Mouse (Mus musculus) hindbrain, embryonic 12.5 days (tissue): ENCODE measurements around the gene Erc2. TPM values are rescaled to one million over a fixed set of nuclear protein-coding genes. Genes with fewer than 3 reads are reported as not detected.
A peak's percentile ranks its signal among the peaks of the same experiment; 100 is the strongest.

Experiments
- ATAC-seq: fragments of 200-750 bp; cut with Nextera tagmentation; 2 replicates; pipeline ENCODE4 v1.8.0; 2017; ENCODE audit warnings: moderate TSS enrichment; ENCODE audit not compliant: low FRiP score
- H3K27ac ChIP-seq: fragments of 300-500 bp; sonication (generic); 2 replicates; pipeline ENCODE4 v1.5.1; 2016; ENCODE audit warnings: mild to moderate bottlenecking
- H3K27me3 ChIP-seq: fragments of 300-500 bp; sonication (generic); 2 replicates; pipeline ENCODE4 v1.6.1; 2016; ENCODE audit warnings: mild to moderate bottlenecking
- H3K36me3 ChIP-seq: fragments of 300-500 bp; sonication (generic); 2 replicates; pipeline ENCODE4 v1.6.1; 2016; ENCODE audit warnings: mild to moderate bottlenecking
- H3K4me1 ChIP-seq: fragments of 300-500 bp; sonication (generic); 2 replicates; pipeline ENCODE4 v1.6.1; 2016
- H3K4me2 ChIP-seq: fragments of 300-500 bp; sonication (generic); replicated peaks from 2 replicates; pipeline ENCODE4 v1.6.1; 2016; ENCODE audit warnings: mild to moderate bottlenecking
- H3K4me3 ChIP-seq: fragments of 300-500 bp; sonication (generic); 2 replicates; pipeline ENCODE4 v1.5.1; 2016; ENCODE audit warnings: mild to moderate bottlenecking
- H3K9ac ChIP-seq: fragments of 300-500 bp; sonication (generic); 2 replicates; pipeline ENCODE4 v1.6.1; 2016; ENCODE audit warnings: mild to moderate bottlenecking, moderate library complexity
- H3K9me3 ChIP-seq: fragments of 300-500 bp; sonication (generic); replicated peaks from 2 replicates; pipeline ENCODE4 v1.6.1; 2016; ENCODE audit warnings: mild to moderate bottlenecking
- WGBS: fragments of 180-500 bp; shearing (Covaris S2); methylation state at CpG from one replicate; pipeline ENCODE4 v1.1.7; 2016; 5-methylcytosine and 5-hydroxymethylcytosine counted together
- polyA plus RNA-seq: library from polyadenylated mRNA; unstranded; fragments of >200 nt; fragmentation: Nextera tagmentation; extraction: Ambion mirVana; gene quantifications from 2 replicates; pipeline ENCODE4 v1.2.1, GENCODE M21; 2016

The Erc2 gene
- polyA plus RNA-seq, 1 experiment from 2014 or later, result 36.0 TPM

DNA sequence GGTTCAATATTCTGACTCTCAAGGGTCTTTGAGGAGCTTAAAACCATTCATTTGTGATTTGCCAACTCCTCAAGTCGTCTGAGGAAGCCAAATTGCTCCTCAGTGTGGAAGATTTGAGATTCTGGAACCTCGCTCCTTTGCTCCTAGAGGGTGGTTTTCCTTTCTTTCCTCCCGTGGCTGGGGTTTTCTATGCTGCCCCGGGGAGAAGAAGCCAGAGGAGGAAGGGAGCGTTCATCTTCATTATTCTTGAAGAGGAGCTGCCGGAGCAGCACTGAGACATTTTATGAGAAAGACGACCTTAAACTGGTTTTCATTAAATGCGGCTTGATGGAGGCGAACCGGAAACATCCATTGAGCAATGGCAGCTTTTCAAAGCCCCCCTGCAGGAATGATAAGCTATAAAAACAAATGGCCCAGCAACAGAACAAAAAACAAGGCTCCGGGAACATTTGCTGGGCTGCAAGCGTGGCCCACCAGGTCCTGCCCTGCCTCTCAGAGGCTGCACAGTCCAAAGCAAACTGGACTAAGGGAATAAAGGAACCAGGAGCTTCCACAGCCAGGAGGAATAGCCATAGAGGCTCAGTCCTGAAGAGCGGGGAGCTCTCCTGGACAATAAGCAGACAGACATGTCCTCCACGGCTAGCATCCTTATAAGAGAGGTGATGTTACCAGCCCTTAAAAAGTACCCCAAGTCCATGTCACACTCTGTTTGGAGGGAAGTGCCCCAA, 819.2 kb downstream of the Erc2 start:
- H3K27ac ChIP-seq, result no peak overlapping the region
- WGBS, result 22% methylated on average over 14 of the region's 14 CpGs
- H3K9me3 ChIP-seq, result no peaks in the 10 kb centered on the region
- H3K27me3 ChIP-seq, result peaks cover 59% of the 10 kb centered on the region
- no peaks in the 10 kb centered on the region for H3K36me3 ChIP-seq
- H3K4me3 ChIP-seq, result no peak overlapping the region
- no peak for ATAC-seq
- no peak overlapping the region for H3K4me2 ChIP-seq
- no peak overlapping the region for H3K9ac ChIP-seq
- H3K4me1 ChIP-seq, result peaks cover 14% of the 10 kb centered on the region; the same call in 1 of the 2 replicates

GRCm38 (mm10) chr14:28443254-28443944, 821.2 kb downstream of the Erc2 start:
- Histone ChIP-seq H3K4me3 (no peak overlapping the region), H3K9me3 (no peaks in the 10 kb centered on the region), H3K4me1 (peaks cover 14% of the 10 kb centered on the region; the same call in 1 of the 2 replicates), H3K27ac (no peak overlapping the region), H3K4me2 (no peak overlapping the region), H3K27me3 (peaks cover 71% of the 10 kb centered on the region), H3K36me3 (no peaks in the 10 kb centered on the region), H3K9ac (no peak overlapping the region)
- no peak for ATAC-seq
- 83% methylated on average over 7 of the region's 7 CpGs for WGBS

GRCm38 (mm10) chr14:28445737-28446136, 823.5 kb downstream of the Erc2 start:
- H3K27me3 ChIP-seq, result peaks cover 73% of the 10 kb centered on the region
- H3K36me3 ChIP-seq, result no peaks in the 10 kb centered on the region
- H3K9me3 ChIP-seq, result no peaks in the 10 kb centered on the region
- H3K4me2 ChIP-seq, result no peak overlapping the region
- H3K4me1 ChIP-seq, result peaks cover 19% of the 10 kb centered on the region
- no peak overlapping the region for H3K9ac ChIP-seq
- no peak overlapping the region for H3K4me3 ChIP-seq
- ATAC-seq, result no peak
- no peak overlapping the region for H3K27ac ChIP-seq
- WGBS, result 78% methylated on average over 6 of the region's 6 CpGs

DNA sequence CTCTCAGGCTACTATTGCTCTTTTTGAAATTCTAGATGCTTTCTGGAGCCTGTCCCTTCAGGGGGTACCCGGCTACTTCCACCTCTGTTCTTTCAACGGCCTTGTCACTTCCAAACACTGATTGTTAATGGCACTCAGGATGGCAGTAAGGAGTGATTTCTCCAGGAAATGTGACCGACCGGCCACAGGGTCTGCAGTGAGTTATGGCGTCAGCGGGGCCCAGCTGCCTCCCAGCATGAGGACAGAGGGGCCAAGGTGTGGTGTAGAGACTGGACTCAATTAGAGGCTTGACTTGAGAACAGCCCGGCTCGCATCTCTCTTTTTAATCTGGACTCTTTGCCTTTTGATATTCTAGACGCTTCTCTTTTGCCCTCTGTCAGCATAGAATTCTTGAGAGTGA, 829.5 kb downstream of the Erc2 start:
- Histone ChIP-seq H3K9me3 (no peaks in the 10 kb centered on the region), H3K4me1 (peaks cover 18% of the 10 kb centered on the region), H3K4me3 (no peak overlapping the region), H3K9ac (no peak overlapping the region), H3K27ac (peak overlapping the region; percentile 60; the same call in 1 of the 2 replicates), H3K36me3 (no peaks in the 10 kb centered on the region), H3K27me3 (peaks cover 64% of the 10 kb centered on the region), H3K4me2 (no peak overlapping the region)
- WGBS, result 43% methylated on average over 9 of the region's 9 CpGs
- no peak for ATAC-seq

DNA sequence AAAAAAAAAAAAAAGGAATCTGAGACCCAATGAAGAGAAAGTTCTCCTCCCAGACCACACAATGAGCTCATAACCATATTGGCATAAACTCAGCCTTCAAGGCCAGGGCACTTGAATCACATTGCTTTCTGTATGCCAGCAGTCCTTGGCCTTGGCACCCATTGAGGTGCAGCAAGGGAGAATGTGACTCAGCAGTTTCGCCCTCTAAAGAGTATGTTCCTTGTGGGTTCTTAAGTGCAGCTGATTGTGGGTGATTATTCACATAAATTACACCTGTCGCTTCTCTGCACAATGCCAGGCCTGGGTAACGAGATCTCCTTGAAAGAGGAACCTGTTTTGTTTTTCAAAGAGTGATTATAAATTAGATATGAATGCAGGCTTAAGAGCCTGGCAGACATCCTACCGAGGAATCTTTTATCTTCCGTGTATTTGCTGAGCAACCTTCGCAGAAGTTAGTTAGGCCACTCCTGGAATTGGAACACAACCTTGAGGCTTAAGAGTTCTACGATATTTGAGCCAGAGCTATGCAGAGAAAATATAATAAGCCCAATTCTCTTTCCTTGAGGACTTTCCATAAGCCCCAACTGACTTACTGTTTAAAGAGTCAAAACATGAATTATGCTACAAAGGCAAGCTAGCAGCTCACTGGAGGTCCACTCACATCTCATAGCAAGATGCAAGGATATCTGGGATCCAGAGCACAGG, 834.3 kb downstream of the Erc2 start:
- Histone ChIP-seq H3K4me1 (peaks cover 4% of the 10 kb centered on the region), H3K27me3 (peaks cover 51% of the 10 kb centered on the region), H3K9ac (no peak overlapping the region), H3K9me3 (no peaks in the 10 kb centered on the region), H3K4me3 (no peak overlapping the region), H3K27ac (no peak overlapping the region), H3K4me2 (no peak overlapping the region), H3K36me3 (no peaks in the 10 kb centered on the region)
- 87% methylated on average over 7 of the region's 7 CpGs for WGBS
- no peak for ATAC-seq

DNA sequence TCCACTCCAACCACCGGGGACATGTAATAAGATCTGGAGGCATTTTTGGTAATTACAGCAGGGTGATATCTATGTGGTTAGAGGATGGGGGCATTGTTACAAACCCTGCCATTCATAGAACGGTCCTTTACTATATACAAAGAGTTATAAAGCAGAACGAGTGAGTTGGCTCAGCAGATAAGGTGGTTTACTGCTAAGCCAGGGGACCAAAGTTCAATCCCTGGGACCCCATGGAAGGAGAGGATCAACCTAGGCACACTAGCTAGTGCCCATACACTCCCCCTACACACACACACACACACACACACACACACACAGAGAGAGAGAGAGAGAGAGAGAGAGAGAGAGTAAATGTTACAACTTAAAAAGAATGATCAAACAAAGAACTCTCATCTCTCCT, 835.2 kb downstream of the Erc2 start:
- ATAC-seq, result no peak
- 77% methylated on average over 3 of the region's 3 CpGs for WGBS
- H3K36me3 ChIP-seq, result no peaks in the 10 kb centered on the region
- H3K27ac ChIP-seq, result no peak overlapping the region
- H3K9me3 ChIP-seq, result no peaks in the 10 kb centered on the region
- H3K4me2 ChIP-seq, result no peak overlapping the region
- H3K27me3 ChIP-seq, result peaks cover 48% of the 10 kb centered on the region
- H3K4me1 ChIP-seq, result no peaks in the 10 kb centered on the region
- H3K9ac ChIP-seq, result no peak overlapping the region
- H3K4me3 ChIP-seq, result no peak overlapping the region

DNA sequence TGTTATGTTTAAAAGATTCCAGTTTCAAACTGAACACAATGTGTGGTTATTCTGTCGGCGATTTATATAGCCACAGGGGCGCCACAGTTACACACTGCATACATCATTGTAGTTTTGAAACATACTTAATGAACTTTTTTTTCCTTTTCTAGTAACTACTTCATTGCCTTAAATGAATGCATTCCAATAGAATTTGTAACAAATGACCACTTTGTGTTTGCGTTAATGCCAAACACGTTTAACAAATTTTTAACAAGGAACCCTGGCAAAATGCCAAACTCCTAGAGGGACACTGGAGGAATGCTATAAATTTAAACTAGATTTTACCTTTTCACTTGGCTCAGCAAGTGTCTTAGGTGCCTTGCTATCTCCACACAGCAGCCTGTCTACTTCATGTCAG, 845.7 kb downstream of the Erc2 start:
- no peaks in the 10 kb centered on the region for H3K9me3 ChIP-seq
- peaks cover 8% of the 10 kb centered on the region for H3K4me1 ChIP-seq
- H3K4me3 ChIP-seq, result no peak overlapping the region
- ATAC-seq, result no peak
- H3K27me3 ChIP-seq, result peaks cover 21% of the 10 kb centered on the region
- no peaks in the 10 kb centered on the region for H3K36me3 ChIP-seq
- WGBS, result 57% methylated on average over 5 of the region's 5 CpGs
- no peak overlapping the region for H3K4me2 ChIP-seq
- H3K9ac ChIP-seq, result no peak overlapping the region
- no peak overlapping the region for H3K27ac ChIP-seq

DNA sequence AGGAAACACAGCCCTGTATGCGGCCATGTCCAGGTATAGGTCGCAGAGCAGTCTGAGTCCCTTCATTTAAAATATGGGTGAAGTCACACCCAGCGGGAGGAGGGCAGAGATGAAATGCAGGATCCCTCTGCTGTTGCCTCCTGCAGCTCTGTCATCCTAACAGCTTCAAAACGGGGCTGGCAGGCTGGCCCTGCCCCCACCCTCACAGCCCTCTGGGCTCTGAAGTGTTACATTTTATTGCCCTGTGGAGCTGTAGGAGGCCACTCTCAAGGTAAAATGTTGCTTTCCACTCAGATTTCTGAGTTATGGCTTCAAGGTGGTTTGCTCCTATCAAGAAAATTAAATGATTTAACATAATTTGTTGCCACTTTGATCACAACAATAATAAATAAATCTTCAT, 847.5 kb downstream of the Erc2 start:
- ATAC-seq, result no peak
- Histone ChIP-seq H3K9me3 (no peaks in the 10 kb centered on the region), H3K4me3 (no peak overlapping the region), H3K4me1 (peaks cover 11% of the 10 kb centered on the region), H3K27me3 (peaks cover 20% of the 10 kb centered on the region), H3K27ac (no peak overlapping the region), H3K4me2 (no peak overlapping the region), H3K36me3 (no peaks in the 10 kb centered on the region), H3K9ac (no peak overlapping the region)
- WGBS, result 22% methylated on average over 4 of the region's 4 CpGs

DNA sequence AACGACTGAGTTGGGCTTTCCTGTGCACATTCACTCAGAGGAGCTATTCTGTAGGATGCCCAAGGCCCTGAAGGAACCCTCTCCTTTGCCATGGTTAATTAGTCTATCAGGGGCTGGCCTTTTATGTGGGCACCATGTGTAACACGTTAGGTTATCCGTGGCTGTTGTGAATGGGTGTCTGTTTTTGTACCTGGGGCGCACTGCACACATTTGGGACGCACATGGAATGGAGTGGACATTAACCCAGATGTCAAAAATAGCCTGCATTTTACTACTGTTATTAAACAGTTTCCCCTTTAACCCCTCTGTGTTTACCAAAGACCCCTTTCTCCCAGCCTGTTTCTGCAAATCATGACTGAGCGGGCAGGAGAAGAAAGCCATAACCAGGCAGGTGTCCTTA, 848.0 kb downstream of the Erc2 start:
- H3K27me3 ChIP-seq, result peaks cover 20% of the 10 kb centered on the region
- H3K9ac ChIP-seq, result no peak overlapping the region
- no peak overlapping the region for H3K4me2 ChIP-seq
- peaks cover 16% of the 10 kb centered on the region for H3K4me1 ChIP-seq
- 60% methylated on average over 6 of the region's 6 CpGs for WGBS
- ATAC-seq, result no peak
- no peak overlapping the region for H3K4me3 ChIP-seq
- H3K27ac ChIP-seq, result no peak overlapping the region
- H3K9me3 ChIP-seq, result no peaks in the 10 kb centered on the region
- no peaks in the 10 kb centered on the region for H3K36me3 ChIP-seq

GRCm38 (mm10) chr14:28475012-28475411, 852.8 kb downstream of the Erc2 start:
- Histone ChIP-seq H3K27me3 (peaks cover 11% of the 10 kb centered on the region), H3K9ac (no peak overlapping the region), H3K36me3 (no peaks in the 10 kb centered on the region), H3K4me2 (peak overlapping the region; percentile 19; the same call in 1 of the 2 replicates), H3K9me3 (no peaks in the 10 kb centered on the region), H3K27ac (0 out of 2 replicates have a peak overlapping the region, but pooled peaks have one; percentile 23), H3K4me3 (no peak overlapping the region), H3K4me1 (peaks cover 11% of the 10 kb centered on the region)
- 27% methylated on average over 3 of the region's 3 CpGs for WGBS
- ATAC-seq, result no peak

DNA sequence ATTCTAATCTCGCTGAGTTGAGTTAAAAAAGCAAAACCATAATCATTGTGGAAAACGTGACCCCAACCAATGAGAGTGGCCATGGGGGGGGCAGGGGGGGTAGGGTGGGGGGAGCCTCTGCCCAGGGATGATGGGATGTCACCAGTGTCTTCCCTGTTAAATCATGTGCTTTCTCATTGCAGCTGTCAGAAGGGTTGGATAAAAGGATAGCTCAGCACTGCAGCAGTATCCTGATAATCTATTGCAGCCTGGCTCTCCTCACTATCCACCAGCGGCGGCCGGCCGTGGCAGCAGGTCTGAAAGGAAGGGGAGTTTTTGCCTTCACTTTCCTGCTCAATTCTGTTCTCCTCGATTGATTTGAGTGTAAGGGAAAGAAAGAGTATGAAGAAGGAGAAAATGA, 853.2 kb downstream of the Erc2 start:
- Histone ChIP-seq H3K4me2 (peak overlapping the region; percentile 19), H3K4me3 (no peak overlapping the region), H3K4me1 (peaks cover 11% of the 10 kb centered on the region), H3K9me3 (no peaks in the 10 kb centered on the region), H3K9ac (no peak overlapping the region), H3K27ac (0 out of 2 replicates have a peak overlapping the region, but pooled peaks have one; percentile 23), H3K36me3 (no peaks in the 10 kb centered on the region), H3K27me3 (peaks cover 11% of the 10 kb centered on the region)
- 32% methylated on average over 7 of the region's 7 CpGs for WGBS
- ATAC-seq, result no peak

GRCm38 (mm10) chr14:28476746-28477145, 854.5 kb downstream of the Erc2 start:
- Histone ChIP-seq H3K9me3 (no peaks in the 10 kb centered on the region), H3K36me3 (no peaks in the 10 kb centered on the region), H3K4me2 (no peak overlapping the region), H3K4me1 (peaks cover 11% of the 10 kb centered on the region), H3K4me3 (no peak overlapping the region), H3K27ac (no peak overlapping the region), H3K27me3 (peaks cover 4% of the 10 kb centered on the region; the same call in 1 of the 2 replicates), H3K9ac (no peak overlapping the region)
- 50% methylated on average over 3 of the region's 3 CpGs for WGBS
- no peak for ATAC-seq
